Mouse (Mus musculus): ENCODE results near the gene Krt83. TPM values are rescaled to one million over a fixed set of nuclear protein-coding genes. Genes with fewer than 3 reads are reported as not detected.

Gene Krt83
- polyA plus RNA-seq, 1 experiment from 2014 or later: not detected

DNA sequence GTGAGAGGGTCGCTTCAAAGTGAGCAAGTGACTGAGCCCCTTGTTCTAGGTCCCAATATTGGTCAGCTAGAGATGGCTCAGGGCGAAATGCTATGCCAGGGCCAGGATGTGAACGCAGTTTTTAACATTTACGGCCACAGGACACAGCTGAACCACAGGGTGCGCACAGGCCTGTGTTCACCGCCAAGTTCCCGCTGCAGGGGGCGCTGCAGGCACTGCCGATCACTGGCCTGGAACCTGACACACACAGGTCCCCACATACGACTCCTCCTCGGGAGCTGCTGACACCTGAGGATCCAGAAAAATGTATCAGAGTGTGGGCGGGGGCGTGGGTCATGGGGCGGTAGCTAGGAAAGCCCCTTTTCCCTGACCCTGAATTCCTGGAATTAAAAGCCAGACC lies 32.0 kb downstream of the Krt83 start:
- Histone ChIP-seq H3K27me3 (ENCODE audit: control insufficient read depth, insufficient read depth, low read length) (no peaks in the 10 kb centered on the region), H3K4me3 (ENCODE audit: low read depth, low read length) (no peak overlapping the region), H3K36me3 (ENCODE audit: control insufficient read depth, insufficient read depth, low read length) (no peaks in the 10 kb centered on the region), H3K9me3 (ENCODE audit: control insufficient read depth, low read length) (0 out of 2 replicates have a peak, but pooled peaks cover 2% of the 10 kb centered on the region), H3K4me2 (ENCODE audit: low read depth, severe bottlenecking) (no peak overlapping the region), H3K9ac (ENCODE audit: low read length) (no peak overlapping the region), H3K4me1 (ENCODE audit: control insufficient read depth, insufficient read depth, low read length) (no peaks in the 10 kb centered on the region), H3K27ac (replicated peaks; ENCODE audit: low read depth, low read length) (no peak overlapping the region)
- 79% methylated on average over 14 of the region's 14 CpGs for WGBS
- DNase-seq (ENCODE audit: low spot score) (no peak), ATAC-seq (ENCODE audit: insufficient number of reproducible peaks, low FRiP score, low TSS enrichment, low read depth) (no peak)

GRCm38 (mm10) chr15:101458361-101458930 lies 32.9 kb downstream of the Krt83 start:
- H3K4me1 ChIP-seq (ENCODE audit: control insufficient read depth, insufficient read depth, low read length): no peaks in the 10 kb centered on the region
- no peaks in the 10 kb centered on the region for H3K36me3 ChIP-seq (ENCODE audit: control insufficient read depth, insufficient read depth, low read length)
- H3K4me2 ChIP-seq (ENCODE audit: low read depth, severe bottlenecking): no peak overlapping the region
- H3K4me3 ChIP-seq (ENCODE audit: low read depth, low read length): no peak overlapping the region
- DNase-seq (ENCODE audit: low spot score): no peak
- no peak for ATAC-seq (ENCODE audit: insufficient number of reproducible peaks, low FRiP score, low TSS enrichment, low read depth)
- no peaks in the 10 kb centered on the region for H3K27me3 ChIP-seq (ENCODE audit: control insufficient read depth, insufficient read depth, low read length)
- H3K27ac ChIP-seq (replicated peaks; ENCODE audit: low read depth, low read length): no peak overlapping the region
- H3K9ac ChIP-seq (ENCODE audit: low read length): no peak overlapping the region
- H3K9me3 ChIP-seq (ENCODE audit: control insufficient read depth, low read length): 0 out of 2 replicates have a peak, but pooled peaks cover 2% of the 10 kb centered on the region
- WGBS: 84% methylated on average over 16 of the region's 16 CpGs

DNA sequence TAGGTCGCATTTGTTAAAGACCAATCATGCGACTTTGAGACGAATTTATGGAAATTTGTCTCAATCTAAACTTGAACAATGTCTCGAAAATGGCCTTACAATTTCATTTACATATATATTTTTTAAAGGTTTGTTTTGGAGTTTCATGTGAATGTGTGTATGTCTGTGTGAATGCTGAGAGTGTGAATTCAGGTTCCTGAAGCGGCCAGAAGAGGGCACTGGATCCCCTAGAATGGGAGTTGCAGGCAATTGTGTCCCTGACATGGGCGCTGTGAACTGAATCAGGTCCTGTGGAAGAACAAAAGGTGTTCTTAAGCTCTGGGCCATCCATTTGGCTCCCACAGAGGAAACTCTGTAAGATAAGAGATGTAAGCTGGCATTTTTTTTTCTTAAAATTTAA lies 35.4 kb downstream of the Krt83 start:
- no peaks in the 10 kb centered on the region for H3K36me3 ChIP-seq (ENCODE audit: control insufficient read depth, insufficient read depth, low read length)
- no peaks in the 10 kb centered on the region for H3K27me3 ChIP-seq (ENCODE audit: control insufficient read depth, insufficient read depth, low read length)
- DNase-seq (ENCODE audit: low spot score) (no peak), ATAC-seq (ENCODE audit: insufficient number of reproducible peaks, low FRiP score, low TSS enrichment, low read depth) (no peak)
- no peak overlapping the region for H3K9ac ChIP-seq (ENCODE audit: low read length)
- H3K9me3 ChIP-seq (ENCODE audit: control insufficient read depth, low read length): 0 out of 2 replicates have a peak, but pooled peaks cover 2% of the 10 kb centered on the region
- H3K4me3 ChIP-seq (ENCODE audit: low read depth, low read length): no peak overlapping the region
- WGBS: 88% methylated on average over 6 of the region's 6 CpGs
- H3K4me2 ChIP-seq (ENCODE audit: low read depth, severe bottlenecking): no peak overlapping the region
- no peaks in the 10 kb centered on the region for H3K4me1 ChIP-seq (ENCODE audit: control insufficient read depth, insufficient read depth, low read length)
- H3K27ac ChIP-seq (replicated peaks; ENCODE audit: low read depth, low read length): no peak overlapping the region

- Histone ChIP-seq H3K4me2 (ENCODE audit: low read depth, severe bottlenecking) (no peak overlapping the region), H3K9me3 (ENCODE audit: control insufficient read depth, low read length) (0 out of 2 replicates have a peak, but pooled peaks cover 2% of the 10 kb centered on the region), H3K9ac (ENCODE audit: low read length) (no peak overlapping the region), H3K27ac (replicated peaks; ENCODE audit: low read depth, low read length) (no peak overlapping the region), H3K4me3 (ENCODE audit: low read depth, low read length) (no peak overlapping the region), H3K27me3 (ENCODE audit: control insufficient read depth, insufficient read depth, low read length) (no peaks in the 10 kb centered on the region), H3K4me1 (ENCODE audit: control insufficient read depth, insufficient read depth, low read length) (no peaks in the 10 kb centered on the region), H3K36me3 (ENCODE audit: control insufficient read depth, insufficient read depth, low read length) (no peaks in the 10 kb centered on the region)
- ATAC-seq (ENCODE audit: insufficient number of reproducible peaks, low FRiP score, low TSS enrichment, low read depth) (no peak), DNase-seq (ENCODE audit: low spot score) (no peak)
- WGBS: 87% methylated on average over 2 of the region's 2 CpGs
Measured at GRCm38 (mm10) chr15:101455292-101455691, 36.0 kb downstream of the Krt83 start.

DNA sequence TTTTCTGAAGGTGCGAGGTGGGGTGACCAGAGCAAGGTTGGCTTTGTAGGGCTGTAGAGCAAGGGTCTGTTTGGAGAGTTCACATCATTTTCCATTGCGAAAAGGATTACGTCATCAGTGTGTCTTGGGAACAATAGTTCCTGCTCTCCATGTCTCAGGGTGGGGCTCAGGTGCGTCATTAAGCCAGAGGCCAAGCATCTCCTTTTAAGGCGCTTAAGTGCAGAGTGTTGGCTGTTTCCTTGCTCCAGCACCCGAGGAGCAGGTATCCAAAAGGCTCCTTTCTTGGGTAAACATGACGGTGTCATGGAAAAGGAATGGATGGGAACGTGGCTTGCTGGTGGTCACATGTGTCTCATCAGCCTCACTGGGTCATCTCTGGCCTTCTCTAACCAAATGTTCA lies 36.5 kb downstream of the Krt83 start:
- Histone ChIP-seq H3K4me3 (ENCODE audit: low read depth, low read length) (no peak overlapping the region), H3K4me2 (ENCODE audit: low read depth, severe bottlenecking) (no peak overlapping the region), H3K9me3 (ENCODE audit: control insufficient read depth, low read length) (0 out of 2 replicates have a peak, but pooled peaks cover 2% of the 10 kb centered on the region), H3K27me3 (ENCODE audit: control insufficient read depth, insufficient read depth, low read length) (no peaks in the 10 kb centered on the region), H3K36me3 (ENCODE audit: control insufficient read depth, insufficient read depth, low read length) (no peaks in the 10 kb centered on the region), H3K9ac (ENCODE audit: low read length) (no peak overlapping the region), H3K27ac (replicated peaks; ENCODE audit: low read depth, low read length) (no peak overlapping the region), H3K4me1 (ENCODE audit: control insufficient read depth, insufficient read depth, low read length) (no peaks in the 10 kb centered on the region)
- WGBS: 89% methylated on average over 8 of the region's 8 CpGs
- ATAC-seq (ENCODE audit: insufficient number of reproducible peaks, low FRiP score, low TSS enrichment, low read depth) (no peak), DNase-seq (ENCODE audit: low spot score) (no peak)

DNA sequence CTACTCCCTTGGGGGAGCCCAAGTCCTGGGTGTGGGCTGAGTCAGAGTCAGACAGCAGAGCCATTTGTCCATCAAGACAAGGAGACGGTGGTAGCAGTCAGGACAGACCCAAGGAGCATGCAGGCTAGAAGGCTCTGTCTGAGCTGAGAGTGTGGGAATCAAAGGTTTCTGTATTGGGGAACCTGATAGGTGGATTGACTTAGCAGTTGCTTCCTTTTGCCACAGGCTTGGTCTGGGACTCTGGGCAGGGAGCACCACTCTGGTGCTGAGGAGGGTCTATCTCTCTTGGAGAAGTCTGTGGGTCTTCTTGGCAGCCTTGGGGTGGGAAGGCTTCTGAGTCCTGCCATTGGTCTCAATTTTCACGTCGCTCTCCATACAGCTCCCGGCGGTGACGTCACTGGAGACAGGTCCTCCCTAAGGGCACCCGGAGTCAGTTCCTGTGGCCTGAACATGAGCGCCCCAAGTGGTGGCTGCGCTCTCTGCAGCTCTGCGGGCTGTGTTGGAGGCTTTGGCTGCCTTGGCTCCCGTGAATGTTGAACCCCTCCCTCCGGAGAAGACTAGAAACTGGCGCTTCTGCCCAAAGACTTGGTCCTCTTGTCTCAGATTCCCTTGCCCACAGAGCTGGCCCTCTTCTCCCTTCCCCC lies 38.1 kb downstream of the Krt83 start:
- no peaks in the 10 kb centered on the region for H3K4me1 ChIP-seq (ENCODE audit: control insufficient read depth, insufficient read depth, low read length)
- no peak overlapping the region; the same call in 1 of the 2 replicates for H3K4me2 ChIP-seq (ENCODE audit: low read depth, severe bottlenecking)
- DNase-seq (ENCODE audit: low spot score) (peak; percentile 86), ATAC-seq (ENCODE audit: insufficient number of reproducible peaks, low FRiP score, low TSS enrichment, low read depth) (no peak)
- no peak overlapping the region for H3K4me3 ChIP-seq (ENCODE audit: low read depth, low read length)
- H3K36me3 ChIP-seq (ENCODE audit: control insufficient read depth, insufficient read depth, low read length): no peaks in the 10 kb centered on the region
- 5% methylated on average over 13 of the region's 13 CpGs for WGBS
- 0 out of 2 replicates have a peak, but pooled peaks cover 2% of the 10 kb centered on the region for H3K9me3 ChIP-seq (ENCODE audit: control insufficient read depth, low read length)
- H3K27me3 ChIP-seq (ENCODE audit: control insufficient read depth, insufficient read depth, low read length): no peaks in the 10 kb centered on the region
- H3K9ac ChIP-seq (ENCODE audit: low read length): no peak overlapping the region
- H3K27ac ChIP-seq (replicated peaks; ENCODE audit: low read depth, low read length): no peak overlapping the region

GRCm38 (mm10) chr15:101447444-101447843 lies 43.9 kb downstream of the Krt83 start, which contains the start of gene Krt88:
Gene Krt88, plus strand, starts transcription at chr15:101447744.
- Histone ChIP-seq H3K27me3 (ENCODE audit: control insufficient read depth, insufficient read depth, low read length) (no peaks in the 10 kb centered on the region), H3K9ac (ENCODE audit: low read length) (no peak within 1 kb of the TSS), H3K27ac (replicated peaks; ENCODE audit: low read depth, low read length) (no peak within 1 kb of the TSS), H3K9me3 (ENCODE audit: control insufficient read depth, low read length) (no peaks in the 10 kb centered on the region), H3K36me3 (ENCODE audit: control insufficient read depth, insufficient read depth, low read length) (no peaks in the 10 kb centered on the region), H3K4me2 (ENCODE audit: low read depth, severe bottlenecking) (no peak within 1 kb of the TSS), H3K4me1 (ENCODE audit: control insufficient read depth, insufficient read depth, low read length) (no peaks in the 10 kb centered on the region), H3K4me3 (ENCODE audit: low read depth, low read length) (no peak within 1 kb of the TSS)
- no peak for ATAC-seq (ENCODE audit: insufficient number of reproducible peaks, low FRiP score, low TSS enrichment, low read depth)
- no peak for DNase-seq (ENCODE audit: low spot score)
- 60% methylated on average over 2 of the region's 2 CpGs for WGBS

DNA sequence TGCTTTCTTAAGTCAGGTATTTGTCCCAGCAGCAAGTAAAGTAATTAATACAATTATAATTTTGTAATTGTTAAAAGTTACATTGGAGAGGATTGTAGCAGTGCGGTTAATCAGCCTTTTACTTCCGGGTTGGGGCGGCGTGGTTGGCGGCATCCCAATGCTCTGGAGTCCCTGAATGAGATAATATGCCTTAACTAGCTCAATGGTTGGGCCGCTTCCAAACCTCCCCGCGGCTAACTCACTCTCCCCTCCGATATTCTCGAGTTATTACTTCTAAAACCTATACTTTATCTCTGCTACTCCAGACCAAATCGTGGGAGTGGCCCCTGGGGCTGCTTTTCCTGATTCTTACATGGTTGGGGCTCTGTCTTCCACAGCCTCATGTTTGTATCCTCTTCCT lies 44.7 kb downstream of the Krt83 start:
- Histone ChIP-seq H3K36me3 (ENCODE audit: control insufficient read depth, insufficient read depth, low read length) (no peaks in the 10 kb centered on the region), H3K4me1 (ENCODE audit: control insufficient read depth, insufficient read depth, low read length) (no peaks in the 10 kb centered on the region), H3K4me3 (ENCODE audit: low read depth, low read length) (no peak overlapping the region), H3K27me3 (ENCODE audit: control insufficient read depth, insufficient read depth, low read length) (no peaks in the 10 kb centered on the region), H3K9ac (ENCODE audit: low read length) (no peak overlapping the region), H3K9me3 (ENCODE audit: control insufficient read depth, low read length) (no peaks in the 10 kb centered on the region), H3K27ac (replicated peaks; ENCODE audit: low read depth, low read length) (no peak overlapping the region), H3K4me2 (ENCODE audit: low read depth, severe bottlenecking) (no peak overlapping the region)
- DNase-seq (ENCODE audit: low spot score) (no peak), ATAC-seq (ENCODE audit: insufficient number of reproducible peaks, low FRiP score, low TSS enrichment, low read depth) (no peak)
- 82% methylated on average over 11 of the region's 11 CpGs for whole genome bisulfite sequencing
